Mouse (Mus musculus): Measurements from ENCODE around the gene Psme2b.
"Not testable (repeated sequence)": the region's sequence is repeated elsewhere in the genome, so short reads cannot be mapped to it uniquely, and the experiment has no call there.

Gene Psme2b

GRCm38 (mm10) chr11:48901567-48901930 is 44.4 kb downstream of the Psme2b start:
- DNase-seq (ENCODE audit: low read depth, low spot score) = not testable (repeated sequence)

- DNase-seq (ENCODE audit: low read depth, low spot score) = not testable (repeated sequence)
Observed at GRCm38 (mm10) chr11:48900654-48901566, 45.1 kb downstream of the Psme2b start.

- DNase-seq (ENCODE audit: low read depth, low spot score) = no peak
Observed at GRCm38 (mm10) chr11:48898812-48899431, 47.1 kb downstream of the Psme2b start.
